Mouse (Mus musculus): ENCODE measurements at regions not wholly inside any gene's neighbourhood (a gene's known extent, or its start where the extent isn't known, plus 50 kb on each side); places are given as distances from the start of the nearest gene placed in this dataset.

- H3K4me1 ChIP-seq (ENCODE audit: control insufficient read depth in 2 of 2, insufficient read depth in 2 of 2, low read length in 2 of 2, poor library complexity in 1 of 2), result no peaks in the 10 kb centered on the region
- no peak for DNase-seq (ENCODE audit: low read depth, low spot score)
- H3K9me3 ChIP-seq (ENCODE audit: control insufficient read depth, insufficient read depth, low read depth, low read length), result no peaks in the 10 kb centered on the region
- TF ChIP-seq CHD2 (IDR thresholded peaks at IDR 0.05; ENCODE audit: low read depth, low read length) (no peak), ZNF384 (IDR thresholded peaks at IDR 0.05; ENCODE audit: low read depth, low read length) (no peak), HCFC1 (IDR thresholded peaks at IDR 0.05; ENCODE audit: borderline replicate concordance, insufficient read depth, low read length) (no peak), ZC3H11A (IDR thresholded peaks at IDR 0.05; ENCODE audit: borderline replicate concordance, low read depth, low read length) (no peak), MAFK (IDR thresholded peaks at IDR 0.05; ENCODE audit: insufficient read depth, low read depth, low read length) (no peak)
- no peak overlapping the region for H3K27ac ChIP-seq (ENCODE audit: insufficient read depth, low read depth, low read length, poor library complexity, severe bottlenecking)
- H3K36me3 ChIP-seq (ENCODE audit: control insufficient read depth, insufficient read depth, low read length, poor library complexity, severe bottlenecking), result no peaks in the 10 kb centered on the region
- no peak overlapping the region for H3K9ac ChIP-seq (ENCODE audit: insufficient read depth, low read depth, low read length, poor library complexity, severe bottlenecking)
- no peak overlapping the region for H3K4me3 ChIP-seq (ENCODE audit: insufficient read depth in 1 of 2, low read depth in 1 of 2, low read length in 2 of 2, poor library complexity in 1 of 2, severe bottlenecking in 1 of 2)
- in situ Hi-C loops (cut with MboI; ENCODE audit: low sequenced_read_pairs in 2 of 2, unreplicated experiment in 2 of 2), result no loop called here
Observed at GRCm38 (mm10) chr16:87250531-87250930, 103.5 kb upstream of the N6amt1 start.

- in situ Hi-C loops (cut with MboI; ENCODE audit: low sequenced_read_pairs in 2 of 2, unreplicated experiment in 2 of 2), result loop anchor here (5.0 to 25.0 kb wide), 3 partner anchors 338 to 1443 kb away; partner anchors contain the start of gene Adamts1 (in 1 of the 2)
- Histone ChIP-seq H3K9ac (ENCODE audit: insufficient read depth, low read depth, low read length, poor library complexity, severe bottlenecking) (no peak overlapping the region), H3K9me3 (ENCODE audit: control insufficient read depth, insufficient read depth, low read depth, low read length) (no peaks in the 10 kb centered on the region), H3K4me1 (ENCODE audit: control insufficient read depth in 2 of 2, insufficient read depth in 2 of 2, low read length in 2 of 2, poor library complexity in 1 of 2) (no peaks in the 10 kb centered on the region), H3K27ac (ENCODE audit: insufficient read depth, low read depth, low read length, poor library complexity, severe bottlenecking) (no peak overlapping the region), H3K4me3 (ENCODE audit: insufficient read depth in 1 of 2, low read depth in 1 of 2, low read length in 2 of 2, poor library complexity in 1 of 2, severe bottlenecking in 1 of 2) (no peak overlapping the region), H3K36me3 (ENCODE audit: control insufficient read depth, insufficient read depth, low read length, poor library complexity, severe bottlenecking) (no peaks in the 10 kb centered on the region)
- peak; percentile 45 for DNase-seq (ENCODE audit: low read depth, low spot score)
- TF ChIP-seq CHD2 (IDR thresholded peaks at IDR 0.05; ENCODE audit: low read depth, low read length), result no peak
- 0 out of 2 replicates have a peak, but pooled peaks have one; percentile 22 for TF ChIP-seq ZC3H11A (IDR thresholded peaks at IDR 0.05; ENCODE audit: borderline replicate concordance, low read depth, low read length)
- no peak for TF ChIP-seq MAFK (IDR thresholded peaks at IDR 0.05; ENCODE audit: insufficient read depth, low read depth, low read length)
- TF ChIP-seq HCFC1 (IDR thresholded peaks at IDR 0.05; ENCODE audit: borderline replicate concordance, insufficient read depth, low read length), result no peak
- peak; percentile 49; the same call in 1 of the 2 replicates for TF ChIP-seq ZNF384 (IDR thresholded peaks at IDR 0.05; ENCODE audit: low read depth, low read length)
Observed at GRCm38 (mm10) chr16:87249903-87250302, 104.1 kb upstream of the N6amt1 start.

GRCm38 (mm10) chr16:87248501-87249030 lies 105.4 kb upstream of the N6amt1 start:
- DNase-seq (ENCODE audit: low read depth, low spot score), result peak; percentile 50
- H3K9ac ChIP-seq (ENCODE audit: insufficient read depth, low read depth, low read length, poor library complexity, severe bottlenecking), result no peak overlapping the region
- in situ Hi-C loops (cut with MboI; ENCODE audit: low sequenced_read_pairs in 2 of 2, unreplicated experiment in 2 of 2), result loop anchor here (5.0 to 25.0 kb wide), 3 partner anchors 336 to 1441 kb away; partner anchors contain the start of gene Adamts1 (in 1 of the 2)
- H3K4me3 ChIP-seq (ENCODE audit: insufficient read depth in 1 of 2, low read depth in 1 of 2, low read length in 2 of 2, poor library complexity in 1 of 2, severe bottlenecking in 1 of 2), result no peak overlapping the region
- H3K36me3 ChIP-seq (ENCODE audit: control insufficient read depth, insufficient read depth, low read length, poor library complexity, severe bottlenecking), result no peaks in the 10 kb centered on the region
- TF ChIP-seq ZC3H11A (IDR thresholded peaks at IDR 0.05; ENCODE audit: borderline replicate concordance, low read depth, low read length), result peak; percentile 50
- no peak for TF ChIP-seq HCFC1 (IDR thresholded peaks at IDR 0.05; ENCODE audit: borderline replicate concordance, insufficient read depth, low read length)
- no peaks in the 10 kb centered on the region for H3K9me3 ChIP-seq (ENCODE audit: control insufficient read depth, insufficient read depth, low read depth, low read length)
- H3K4me1 ChIP-seq (ENCODE audit: control insufficient read depth in 2 of 2, insufficient read depth in 2 of 2, low read length in 2 of 2, poor library complexity in 1 of 2), result no peaks in the 10 kb centered on the region
- no peak overlapping the region for H3K27ac ChIP-seq (ENCODE audit: insufficient read depth, low read depth, low read length, poor library complexity, severe bottlenecking)

- H3K9me3 ChIP-seq (ENCODE audit: control insufficient read depth, insufficient read depth, low read depth, low read length), result no peaks in the 10 kb centered on the region
- in situ Hi-C loops (cut with MboI; ENCODE audit: low sequenced_read_pairs in 2 of 2, unreplicated experiment in 2 of 2), result loop anchor here (5.0 to 25.0 kb wide), 3 partner anchors 334 to 1439 kb away; partner anchors contain the start of gene Adamts1 (in 1 of the 2)
- no peak overlapping the region for H3K27ac ChIP-seq (ENCODE audit: insufficient read depth, low read depth, low read length, poor library complexity, severe bottlenecking)
- peak; percentile 24 for DNase-seq (ENCODE audit: low read depth, low spot score)
- TF ChIP-seq ZC3H11A (IDR thresholded peaks at IDR 0.05; ENCODE audit: borderline replicate concordance, low read depth, low read length) (peak; percentile 34; the same call in 1 of the 2 replicates), HCFC1 (IDR thresholded peaks at IDR 0.05; ENCODE audit: borderline replicate concordance, insufficient read depth, low read length) (no peak), ZNF384 (IDR thresholded peaks at IDR 0.05; ENCODE audit: low read depth, low read length) (no peak), MAFK (IDR thresholded peaks at IDR 0.05; ENCODE audit: insufficient read depth, low read depth, low read length) (no peak)
- no peaks in the 10 kb centered on the region for H3K4me1 ChIP-seq (ENCODE audit: control insufficient read depth in 2 of 2, insufficient read depth in 2 of 2, low read length in 2 of 2, poor library complexity in 1 of 2)
- H3K4me3 ChIP-seq (ENCODE audit: insufficient read depth in 1 of 2, low read depth in 1 of 2, low read length in 2 of 2, poor library complexity in 1 of 2, severe bottlenecking in 1 of 2), result no peak overlapping the region
- no peaks in the 10 kb centered on the region for H3K36me3 ChIP-seq (ENCODE audit: control insufficient read depth, insufficient read depth, low read length, poor library complexity, severe bottlenecking)
- no peak overlapping the region for H3K9ac ChIP-seq (ENCODE audit: insufficient read depth, low read depth, low read length, poor library complexity, severe bottlenecking)
Observed at GRCm38 (mm10) chr16:87245933-87246791, 107.8 kb upstream of the N6amt1 start.

Data from ES-E14 (cell line).